Mouse (Mus musculus) ovary, postnatal 10 days (tissue): Measurements from ENCODE around the gene Kdm5a.

Experiments
- DNase-seq: peaks from one replicate; pipeline ENCODE4 v3.0.0; 2022; ENCODE audit warnings: low spot score

The Kdm5a gene

DNA sequence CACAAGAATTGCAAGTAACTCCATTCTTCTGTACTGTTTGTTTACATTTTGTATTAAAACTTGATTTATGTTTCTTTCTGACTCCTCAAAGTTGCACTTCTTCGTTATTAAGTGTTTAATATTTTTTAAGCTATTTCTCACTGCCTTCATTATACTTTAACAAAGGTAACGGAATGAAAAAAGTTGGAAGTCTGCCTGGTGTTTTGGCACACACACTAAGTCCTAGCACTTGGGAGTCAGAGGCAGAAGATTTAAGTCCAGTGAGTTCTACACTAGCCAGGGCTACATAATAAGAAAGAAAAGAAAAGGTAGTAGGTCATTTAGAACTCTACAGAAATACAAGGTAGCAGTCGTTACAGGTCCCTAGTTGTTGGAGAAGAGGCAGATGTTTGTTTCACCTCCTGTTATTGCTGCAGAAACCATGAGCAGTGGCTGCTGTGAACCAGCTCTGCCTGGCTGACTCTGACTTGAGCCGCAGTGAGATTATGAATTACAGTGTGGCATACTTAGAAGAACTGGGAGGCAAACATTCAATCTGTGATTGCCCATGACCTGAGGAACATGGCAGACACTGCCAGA lies 78.3 kb downstream of the Kdm5a start:
- DNase-seq, result no peak

DNA sequence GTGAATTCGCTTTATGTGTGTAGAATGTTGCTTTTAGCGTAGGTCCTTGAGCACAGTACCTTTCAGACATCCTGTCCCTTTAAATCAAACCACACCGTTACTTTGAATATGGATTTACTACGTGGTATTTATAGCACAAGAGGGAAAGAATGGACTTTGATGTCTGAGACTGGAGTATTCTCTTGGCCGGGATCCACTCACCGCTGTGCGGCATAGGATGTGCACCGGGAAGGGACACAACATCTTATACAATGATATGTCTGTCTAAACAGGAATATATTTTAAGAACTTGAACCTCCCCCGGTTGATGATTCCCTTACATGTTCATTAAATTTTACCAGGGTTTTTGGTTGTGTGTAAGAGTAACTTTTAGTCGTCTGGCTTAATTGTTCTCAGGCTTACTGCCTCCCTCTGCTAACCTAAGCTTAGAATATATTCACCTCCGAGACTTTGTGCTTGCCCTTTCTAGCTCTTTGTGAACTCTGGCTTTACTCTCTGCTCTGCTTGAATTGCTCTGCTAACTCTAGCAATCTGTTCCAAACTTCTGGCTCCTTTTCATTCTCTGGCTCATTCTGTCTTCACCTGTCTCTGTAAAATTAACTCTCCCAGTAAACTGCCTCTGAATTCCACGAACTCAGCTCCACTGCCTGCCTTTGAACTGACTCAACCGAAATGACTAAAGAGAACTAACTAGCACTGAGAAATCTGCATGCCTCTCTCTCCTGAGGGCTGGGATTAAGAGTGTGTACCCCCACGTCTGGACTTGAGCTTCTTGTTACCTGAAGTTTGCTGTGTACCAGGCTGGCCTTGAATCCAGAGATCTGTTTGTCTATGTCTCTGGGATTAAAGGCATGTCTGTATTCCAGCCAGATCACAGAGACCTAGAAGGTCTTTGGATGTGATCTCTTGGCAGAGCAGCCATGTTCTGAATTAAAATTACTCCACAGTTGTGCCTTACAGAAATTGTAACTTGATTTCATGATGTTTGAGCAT lies 79.7 kb downstream of the Kdm5a start:
- no peak for DNase-seq

DNA sequence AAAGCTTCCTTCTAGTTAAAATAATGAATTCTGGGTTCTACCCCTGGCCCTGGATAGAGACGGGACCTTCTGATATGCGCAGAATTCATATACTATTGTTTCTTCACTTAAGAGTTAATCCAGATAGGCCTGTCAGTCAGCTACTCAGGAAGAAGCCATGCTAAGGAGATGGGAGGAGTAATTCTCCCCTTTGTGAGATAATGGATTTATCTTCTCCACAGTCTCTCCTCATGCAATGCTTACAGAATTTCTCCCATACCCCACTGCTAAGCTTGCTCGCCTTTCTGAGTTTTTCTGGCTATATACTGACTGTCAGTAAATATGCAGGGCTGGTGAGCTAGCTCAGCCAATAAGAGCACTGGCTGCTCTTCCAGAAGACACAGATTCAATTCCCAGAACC lies 86.3 kb downstream of the Kdm5a start:
- no peak for DNase-seq

DNA sequence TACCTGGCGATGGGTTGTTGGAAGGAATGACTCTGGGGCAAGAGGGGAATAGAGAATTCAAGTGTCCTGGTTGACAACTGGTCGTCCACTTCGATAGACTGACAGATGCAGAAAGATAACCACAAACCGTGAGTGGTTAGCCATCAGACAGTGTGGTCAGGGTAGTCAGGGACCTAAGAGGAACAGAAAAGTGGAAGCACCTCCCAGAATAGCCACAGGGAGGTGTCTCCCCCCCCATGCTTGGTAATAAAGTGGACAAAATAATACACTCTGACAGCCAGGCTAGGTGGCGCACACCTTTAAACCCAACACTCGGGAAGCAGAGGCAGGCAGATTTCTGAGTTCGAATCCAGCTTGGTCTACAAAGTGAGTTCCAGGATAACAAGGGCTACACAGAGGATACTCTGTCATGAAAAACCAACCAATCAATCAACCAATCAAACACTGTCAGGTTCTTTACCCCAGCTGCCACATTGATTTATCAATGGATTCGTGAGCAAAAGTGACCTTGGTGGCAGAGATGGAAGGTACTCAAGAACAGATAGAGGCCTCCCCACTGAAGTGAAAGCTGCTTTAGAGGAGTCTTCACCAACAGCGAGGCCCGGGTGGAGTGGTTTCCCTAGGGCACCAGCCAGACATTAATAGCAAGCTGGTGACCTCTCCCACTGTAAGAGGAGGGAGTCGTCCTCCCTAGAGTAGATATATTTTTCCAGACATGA lies 88.6 kb downstream of the Kdm5a start:
- no peak for DNase-seq

DNA sequence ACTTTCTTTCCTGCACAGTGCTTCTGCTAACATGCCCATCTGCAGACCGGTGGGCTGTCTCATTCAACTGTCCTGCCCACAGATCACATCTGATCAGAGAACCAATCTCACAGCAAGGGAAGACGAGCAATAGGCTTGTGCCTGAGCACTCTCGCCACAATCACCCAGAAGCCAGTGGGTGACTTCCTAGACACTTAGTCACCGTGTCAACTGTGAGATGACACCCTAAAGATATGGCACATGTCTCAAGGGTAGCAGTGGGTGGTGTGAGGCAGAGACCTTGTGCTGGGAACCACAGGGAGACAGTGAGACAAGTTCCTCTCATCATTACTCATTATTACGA lies 89.2 kb downstream of the Kdm5a start:
- no peak for DNase-seq

DNA sequence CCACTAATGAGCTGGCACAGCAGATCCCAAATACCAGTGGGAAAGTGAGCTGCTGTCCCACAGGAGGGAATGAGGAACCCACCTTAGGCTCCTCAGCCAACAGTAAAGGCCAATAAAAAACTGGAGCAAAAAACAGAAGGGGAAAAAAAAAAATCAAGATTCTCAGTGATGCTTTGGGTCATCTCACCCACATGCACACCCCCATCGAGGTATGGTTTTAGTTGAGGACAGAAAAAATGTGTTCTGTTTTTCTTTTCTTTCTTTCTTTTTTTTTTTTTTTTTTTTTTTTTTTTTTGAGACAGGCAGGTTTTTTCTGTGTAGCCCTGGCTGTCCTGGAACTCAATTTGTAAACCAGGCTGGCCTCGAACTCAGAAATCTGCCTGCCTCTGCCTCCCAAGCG lies 89.6 kb downstream of the Kdm5a start:
- no peak for DNase-seq

DNA sequence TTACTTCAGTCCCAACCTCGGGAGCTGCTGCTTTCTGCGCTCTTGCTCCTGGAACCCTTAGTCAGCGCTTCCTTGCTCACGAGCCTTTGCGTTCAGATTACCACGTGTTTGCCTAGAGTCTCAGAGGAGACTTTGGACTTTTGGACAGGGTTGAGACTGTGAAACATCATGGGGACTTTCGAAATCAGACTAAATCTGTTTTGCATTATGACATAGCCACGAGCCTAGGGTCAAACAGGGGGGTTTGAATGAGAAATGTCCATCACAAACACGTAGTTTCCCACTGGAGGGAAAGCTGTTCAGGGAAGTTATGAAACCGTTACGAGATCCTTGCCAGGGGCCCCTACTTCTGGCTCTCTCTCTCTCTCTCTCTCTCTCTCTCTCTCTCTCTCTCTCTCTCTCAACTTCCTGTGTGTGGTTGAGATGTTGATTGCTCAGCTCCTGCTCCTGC lies 90.7 kb downstream of the Kdm5a start:
- no peak for DNase-seq

DNA sequence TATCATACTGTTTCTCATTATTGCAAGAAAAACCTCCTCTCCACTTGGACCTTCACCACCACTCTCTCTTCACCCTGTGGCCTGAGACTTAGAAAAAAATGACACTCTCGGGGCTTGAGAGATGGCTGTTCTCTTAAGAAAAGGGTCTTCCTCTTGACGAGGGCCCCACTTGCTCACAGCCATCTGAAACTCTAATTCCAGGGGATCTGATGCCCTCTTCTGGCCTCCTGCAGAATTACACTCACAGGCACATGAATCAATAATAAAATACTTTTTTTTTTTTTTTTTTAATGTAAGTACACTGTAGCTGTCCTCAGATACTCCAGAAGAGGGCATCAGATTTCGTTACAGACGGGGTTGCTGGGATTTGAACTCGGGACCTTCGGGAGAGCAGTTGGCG lies 93.2 kb downstream of the Kdm5a start:
- DNase-seq, result no peak

DNA sequence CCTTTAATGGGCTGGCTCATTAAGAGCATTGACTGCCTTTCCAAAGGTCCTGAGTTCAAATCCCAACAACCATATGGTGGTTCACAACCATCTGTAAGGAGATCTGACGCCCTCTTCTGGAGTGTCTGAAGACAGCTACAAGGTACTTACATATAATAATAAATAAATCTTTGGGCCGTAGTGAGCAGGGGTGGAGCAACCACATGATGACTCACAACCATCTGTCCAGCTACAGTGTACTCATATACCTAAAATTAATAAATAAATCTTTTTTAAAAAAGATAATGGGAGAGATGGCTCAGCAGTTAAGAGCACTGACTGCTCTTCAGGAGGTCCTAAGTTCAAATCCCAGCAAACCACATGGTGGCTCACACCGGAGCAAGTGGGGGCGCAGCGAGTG lies 93.8 kb downstream of the Kdm5a start:
- no peak for DNase-seq

DNA sequence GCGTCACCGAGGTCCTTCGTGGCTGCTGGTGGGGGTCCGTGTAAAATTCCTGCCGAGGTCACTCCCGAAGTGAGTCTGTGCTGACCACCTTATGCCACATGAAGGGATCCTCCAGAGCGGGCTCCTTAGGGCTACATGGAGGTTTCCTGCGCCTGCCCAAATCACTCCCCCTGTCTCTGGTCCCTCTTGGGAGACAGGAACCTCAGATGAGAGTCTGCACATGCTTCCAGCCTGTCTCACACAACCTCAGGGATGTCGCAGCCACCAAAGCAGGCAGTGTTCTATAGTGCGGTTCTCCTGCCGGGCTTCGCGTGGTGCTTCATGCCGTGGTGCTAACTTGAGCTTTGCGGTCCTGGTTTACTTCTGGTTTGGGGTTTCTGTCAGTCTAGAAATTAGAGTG lies 97.3 kb downstream of the Kdm5a start:
- DNase-seq, result no peak

DNA sequence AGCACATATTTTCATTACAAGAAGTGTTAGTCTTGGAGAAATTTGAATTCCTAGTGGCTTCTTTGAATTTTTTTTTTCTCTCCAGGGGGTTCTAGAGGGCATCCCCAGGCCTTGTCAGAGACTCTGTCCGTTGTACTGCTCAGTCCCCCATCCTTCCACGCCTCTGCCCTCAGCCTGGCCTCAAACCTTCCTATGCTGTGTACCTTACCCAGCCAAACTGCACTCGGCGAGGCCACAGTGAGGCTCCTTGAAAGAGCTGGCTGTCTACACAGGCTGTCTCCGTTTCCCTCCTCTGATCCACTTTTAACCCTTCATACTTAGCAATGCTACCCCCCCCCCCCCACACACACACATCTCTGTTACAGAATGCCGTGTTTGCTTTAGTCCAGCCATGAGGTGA lies 98.3 kb downstream of the Kdm5a start:
- DNase-seq, result no peak

DNA sequence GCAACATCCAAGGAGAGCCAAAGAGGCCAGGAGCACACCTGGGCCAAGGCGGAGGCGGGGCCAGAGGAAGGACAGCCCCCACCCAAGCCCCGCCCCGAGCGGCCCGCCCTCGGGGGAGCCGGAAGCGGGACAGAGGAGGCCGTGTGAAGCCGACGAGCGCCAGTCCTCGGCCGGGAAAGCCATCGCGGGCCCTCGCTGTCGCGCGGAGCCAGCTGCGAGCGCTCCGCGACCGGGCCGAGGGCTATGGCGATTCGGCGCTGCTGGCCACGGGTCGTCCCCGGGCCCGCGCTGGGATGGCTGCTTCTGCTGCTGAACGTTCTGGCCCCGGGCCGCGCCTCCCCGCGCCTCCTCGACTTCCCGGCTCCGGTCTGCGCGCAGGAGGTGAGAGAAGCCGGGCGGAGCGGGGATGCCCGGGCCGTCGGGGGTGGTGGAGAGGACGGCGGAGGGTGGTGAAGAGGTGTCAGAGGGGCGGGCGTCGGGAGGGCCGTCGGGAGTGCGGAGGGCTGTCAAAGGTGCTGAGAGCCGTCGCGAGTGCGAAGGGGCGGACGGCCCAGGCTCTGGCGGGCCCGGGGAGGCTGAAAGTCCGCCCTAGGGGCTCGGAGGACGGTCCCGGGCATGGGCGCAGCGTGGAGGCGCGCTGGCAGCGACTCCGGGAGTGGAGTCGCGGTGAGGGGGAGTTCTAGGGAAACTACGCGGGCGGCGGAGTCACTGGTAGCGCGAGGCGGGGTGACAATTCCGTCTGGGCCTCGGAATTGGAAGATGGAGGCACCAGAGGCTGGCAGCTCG lies 99.4 kb downstream of the Kdm5a start, which contains the start of gene Il17ra:
Gene Il17ra, plus strand, starts transcription at position 162 of the 786 bp plus-strand sequence.
- peak; percentile 53 for DNase-seq

DNA sequence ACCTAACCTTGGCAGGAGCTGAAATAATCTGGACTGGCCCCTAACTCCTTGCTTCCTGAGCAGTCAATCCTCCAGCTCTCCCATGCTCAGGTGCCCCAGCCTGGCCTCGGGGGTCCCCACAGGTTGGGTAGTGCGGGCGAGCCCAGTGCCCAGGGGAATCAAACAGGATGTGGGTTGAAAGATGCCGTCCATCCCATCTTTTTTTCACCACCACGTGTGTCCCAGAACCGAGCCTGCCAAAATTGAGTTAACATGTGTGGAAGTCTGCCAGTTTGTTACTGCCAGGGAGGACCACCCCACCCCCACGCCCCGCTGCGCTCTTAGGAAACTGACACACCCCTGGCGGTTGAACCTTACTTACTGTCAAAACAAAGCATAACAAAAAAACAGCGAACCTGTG lies 100.0 kb downstream of the Kdm5a start:
- DNase-seq, result no peak

DNA sequence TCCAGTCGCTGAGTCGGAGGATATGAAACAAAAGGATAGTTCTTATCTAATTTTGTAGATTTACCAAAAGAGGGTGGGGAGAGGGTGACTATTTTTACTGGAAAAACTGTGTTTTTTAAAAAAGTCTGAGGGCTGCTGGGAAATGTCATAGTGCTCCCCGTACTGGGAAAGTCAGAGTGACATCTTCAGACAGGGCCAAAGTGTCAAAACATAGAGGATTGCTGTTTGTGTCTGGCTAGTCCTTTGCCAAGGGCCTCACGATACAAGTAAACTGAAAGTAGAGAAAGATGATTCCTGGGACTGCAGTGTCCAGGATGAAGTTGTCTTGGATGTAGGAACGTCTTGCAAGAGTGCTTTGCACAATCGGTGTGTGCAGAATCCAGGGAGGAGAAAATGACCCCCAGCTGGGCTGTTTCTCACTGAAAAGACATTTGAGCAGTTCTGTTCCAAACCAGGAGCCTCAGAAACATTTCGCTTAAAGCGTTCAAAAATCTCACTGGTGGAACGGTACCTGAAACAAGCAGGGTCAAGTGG lies 100.5 kb downstream of the Kdm5a start:
- DNase-seq, result no peak

DNA sequence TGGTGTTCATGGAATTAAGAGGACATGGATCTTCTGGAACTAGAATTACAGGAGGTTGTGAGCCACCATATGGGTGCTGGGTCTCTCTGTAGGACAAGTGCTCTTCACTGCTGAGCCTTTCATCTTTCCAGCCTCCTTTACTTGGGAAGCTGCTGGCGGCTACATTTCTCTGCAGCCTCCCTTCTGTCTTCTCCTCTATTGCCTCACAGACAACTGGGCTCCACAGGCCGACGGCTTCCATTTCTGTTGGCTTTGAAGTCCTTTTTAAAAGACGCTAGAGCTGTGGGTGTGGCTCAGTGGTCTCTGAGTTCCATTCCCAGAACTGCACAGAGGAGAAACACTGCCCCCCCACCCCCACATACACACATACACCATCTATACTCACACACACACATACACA lies 101.5 kb downstream of the Kdm5a start:
- DNase-seq, result no peak

DNA sequence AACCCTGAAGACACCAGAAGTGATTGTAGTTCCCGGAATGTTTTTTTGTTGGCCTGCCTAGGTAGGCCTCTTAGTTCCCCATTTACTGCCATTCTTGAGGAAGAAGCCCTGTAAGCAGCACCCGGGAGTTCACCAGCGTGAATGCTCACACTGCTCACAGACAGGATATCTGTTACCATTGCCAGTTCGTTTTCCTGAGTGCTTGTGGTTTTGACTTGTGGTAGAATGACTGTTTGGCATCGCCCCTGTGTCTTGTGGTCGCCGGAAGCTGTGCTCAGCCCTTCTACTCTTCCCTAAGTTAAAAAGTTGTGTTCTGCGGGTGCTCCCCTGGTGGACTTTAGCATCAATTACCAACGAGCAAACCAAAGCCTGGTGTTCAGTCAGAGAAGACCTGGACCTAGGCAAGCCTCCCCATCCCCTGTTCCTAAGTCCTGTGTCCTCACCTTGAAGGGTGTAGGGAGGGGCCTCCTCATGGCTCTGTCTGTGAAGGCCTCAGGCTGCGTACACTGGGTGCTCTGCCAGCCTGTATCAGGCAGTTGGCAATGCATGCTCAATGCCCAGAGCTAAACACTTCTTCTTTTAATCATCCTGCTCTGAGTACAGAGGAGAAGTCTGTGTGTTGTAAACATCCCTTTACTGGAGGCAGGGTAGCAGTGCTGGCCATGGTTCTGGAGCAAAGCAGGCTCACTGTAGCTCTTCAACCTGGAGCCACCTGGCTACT lies 102.8 kb downstream of the Kdm5a start:
- DNase-seq, result no peak

DNA sequence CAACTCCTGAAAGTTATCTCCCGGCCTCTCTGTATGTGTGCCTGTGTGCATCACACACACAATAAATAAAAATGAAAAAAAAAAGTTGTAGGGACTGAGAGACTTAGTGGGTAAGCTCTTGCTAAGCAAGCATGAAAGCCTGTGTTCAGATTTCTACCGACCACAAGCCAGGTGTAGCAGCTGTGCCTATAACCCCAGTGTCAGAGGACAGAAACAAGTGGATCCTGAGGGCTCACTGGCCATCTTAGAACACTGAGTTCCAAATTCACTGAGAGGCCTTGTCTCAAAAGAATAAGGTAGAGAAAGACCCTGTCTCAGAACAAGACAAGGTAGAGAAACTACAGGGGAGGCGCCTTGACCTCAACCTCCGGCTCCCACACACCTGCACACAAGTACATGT lies 104.3 kb downstream of the Kdm5a start:
- DNase-seq, result no peak

DNA sequence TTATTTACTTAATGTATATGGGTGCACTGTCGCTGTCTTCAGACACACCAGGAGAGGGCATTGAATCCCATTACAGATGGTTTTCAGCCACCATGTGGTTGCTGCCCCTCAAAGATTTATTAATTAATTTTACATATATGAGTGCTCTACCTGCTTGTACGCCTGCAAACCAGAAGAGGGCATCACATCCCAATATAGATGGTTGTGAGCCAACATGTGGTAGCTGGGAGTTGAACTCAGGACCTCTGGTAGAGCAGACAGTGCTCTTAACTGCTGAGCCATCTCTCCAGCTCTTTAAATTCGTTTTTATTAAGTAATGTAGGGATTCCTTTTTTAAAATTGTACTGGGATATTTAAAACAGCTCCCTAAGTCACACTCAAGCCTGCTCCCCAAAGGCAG lies 105.3 kb downstream of the Kdm5a start:
- DNase-seq, result no peak

DNA sequence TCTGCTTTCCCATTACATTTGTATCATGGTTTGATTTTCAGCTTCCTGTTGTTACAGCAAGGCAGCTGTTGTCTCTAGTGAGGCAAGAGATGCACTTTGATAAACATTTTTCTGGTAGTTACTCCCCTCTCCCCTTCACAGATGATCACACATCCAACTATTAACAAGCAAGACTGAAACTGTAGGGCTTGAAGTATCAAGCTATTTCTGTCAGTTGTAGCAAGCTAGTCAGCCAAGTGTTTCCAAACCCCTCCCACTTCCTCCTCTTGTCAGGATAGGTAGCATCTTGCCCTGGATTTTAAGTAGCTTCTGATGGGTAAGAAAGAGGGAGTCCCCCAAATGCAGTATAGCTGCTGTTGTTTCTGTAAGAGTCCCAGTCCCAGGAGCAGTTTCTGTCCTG lies 105.8 kb downstream of the Kdm5a start:
- no peak for DNase-seq

DNA sequence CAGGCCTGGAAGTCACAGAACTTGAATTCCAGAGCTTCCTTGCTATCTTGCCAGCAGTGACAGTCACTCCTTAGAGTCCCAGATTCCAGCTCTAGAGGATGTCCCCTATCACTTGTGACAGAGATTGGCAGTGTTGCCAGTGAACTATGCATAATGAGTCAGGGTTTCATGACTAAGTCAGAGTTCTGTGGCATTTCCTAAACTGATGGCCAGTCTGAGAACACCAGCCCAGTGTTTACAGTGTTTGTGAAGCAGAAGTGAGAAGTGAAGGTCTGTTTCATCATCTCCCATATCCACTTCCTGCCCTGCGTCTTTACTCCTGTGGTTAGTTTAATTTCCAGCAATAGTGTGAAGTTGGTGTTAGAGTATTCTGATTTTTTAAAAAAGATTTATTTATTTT lies 106.7 kb downstream of the Kdm5a start:
- no peak for DNase-seq

DNA sequence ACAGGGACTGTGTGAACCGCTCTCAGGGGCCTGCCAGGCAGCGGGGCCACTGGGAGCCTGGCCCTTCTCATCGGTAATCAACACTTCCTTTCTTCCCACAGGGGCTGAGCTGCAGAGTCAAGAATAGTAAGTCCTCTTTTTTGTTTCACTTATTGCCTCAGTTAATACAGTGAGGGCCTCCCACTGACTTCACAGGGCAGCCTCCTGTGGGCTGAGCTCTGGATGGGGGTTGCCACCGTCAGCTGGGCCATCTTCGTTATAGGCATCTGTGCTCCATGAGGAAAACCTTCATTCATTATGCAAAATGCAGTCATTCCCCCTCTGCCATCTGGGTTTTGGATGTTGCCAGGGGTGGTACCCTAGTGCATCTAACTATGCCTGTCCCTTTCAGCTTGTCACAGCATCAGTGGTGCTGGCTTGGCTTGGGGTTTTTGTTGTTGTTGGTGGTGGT lies 108.1 kb downstream of the Kdm5a start:
- DNase-seq, result no peak
